Mouse (Mus musculus) G1E (cell line): ENCODE measurements around the gene Samd7.

Experiments used
- CTCF ChIP-seq: IDR thresholded peaks from 2 replicates; pipeline ENCODE4 v1.5.1; 2012; ENCODE audit warnings: low read depth, low read length, inconsistent platforms, mixed read lengths
- GATA1 ChIP-seq: IDR thresholded peaks from 2 replicates; pipeline ENCODE4 v1.6.1; 2012; ENCODE audit warnings: borderline replicate concordance, low read length, inconsistent platforms, mixed read lengths

- no peak for TF ChIP-seq CTCF
- TF ChIP-seq GATA1: no peak
Measured at GRCm38 (mm10) chr3:30705977-30706376, 40.1 kb upstream of the Samd7 start.
